Mouse (Mus musculus) hindbrain, postnatal 0 days (tissue): ENCODE measurements around the gene Dnajc30. TPM values are rescaled to one million over a fixed set of nuclear protein-coding genes. Genes with fewer than 3 reads are reported as not detected.

Source experiments
- ATAC-seq: fragments of 200-750 bp; cut with Nextera tagmentation; 2 replicates; pipeline ENCODE4 v1.8.0; 2017; ENCODE audit warnings: mild to moderate bottlenecking, moderate TSS enrichment, moderate library complexity
- DNase-seq: peaks from one replicate; pipeline ENCODE4 v3.0.0-alpha.2; 2015; ENCODE audit warnings: low spot score
- H3K27ac ChIP-seq: fragments of 300-500 bp; sonication (generic); 2 replicates; pipeline ENCODE4 v1.5.1; 2014; ENCODE audit warnings: mild to moderate bottlenecking
- H3K27me3 ChIP-seq: fragments of 300-500 bp; sonication (generic); 2 replicates; pipeline ENCODE4 v1.6.1; 2014; ENCODE audit warnings: low read length, mixed read lengths; ENCODE audit not compliant: insufficient read depth
- H3K36me3 ChIP-seq: fragments of 300-500 bp; sonication (generic); 2 replicates; pipeline ENCODE4 v1.6.1; 2014; ENCODE audit warnings: low read length, mixed read lengths; ENCODE audit not compliant: insufficient read depth
- H3K4me1 ChIP-seq: fragments of 300-500 bp; sonication (generic); 2 replicates; pipeline ENCODE4 v1.6.1; 2014; ENCODE audit warnings: antibody characterized with exemption, low read length, mixed read lengths; ENCODE audit not compliant: insufficient read depth
- H3K4me2 ChIP-seq: fragments of 300-500 bp; sonication (generic); 2 replicates; pipeline ENCODE4 v1.6.1; 2014; ENCODE audit warnings: low read depth, mild to moderate bottlenecking, low read length, moderate library complexity, mixed read lengths
- H3K4me3 ChIP-seq: fragments of 300-500 bp; sonication (generic); 2 replicates; pipeline ENCODE4 v1.5.1; 2014; ENCODE audit warnings: low read length
- H3K9ac ChIP-seq: fragments of 300-500 bp; sonication (generic); replicated peaks from 2 replicates; pipeline ENCODE4 v1.6.1; 2014; ENCODE audit warnings: mild to moderate bottlenecking, low read length, moderate library complexity, mixed read lengths
- H3K9me3 ChIP-seq: fragments of 300-500 bp; sonication (generic); 2 replicates; pipeline ENCODE4 v1.6.1; 2016; ENCODE audit warnings: low read length, mixed read lengths
- CTCF ChIP-seq: IDR thresholded peaks from 2 replicates; pipeline ENCODE4 v1.5.1; 2016; ENCODE audit warnings: antibody characterized with exemption, control low read depth, low read depth
- WGBS: fragments of 180-500 bp; shearing (Covaris S2); extraction: QIAGEN DNeasy Blood & Tissue Kit; methylation state at CpG from one replicate; pipeline ENCODE4 v1.1.7; 2014; 5-methylcytosine and 5-hydroxymethylcytosine counted together
- polyA plus RNA-seq: library from polyadenylated mRNA; unstranded; fragments of >200 nt; fragmentation: Nextera tagmentation; extraction: Ambion mirVana; gene quantifications from 2 replicates; pipeline ENCODE4 v1.2.1, GENCODE M21; 2015
- total RNA-seq: library from RNA; depleted of rRNA; stranded (reverse); fragments of >200 nt; gene quantifications from 2 replicates; pipeline ENCODE4 v1.2.3, GENCODE M21; 2014

Gene Dnajc30
- total and polyA plus RNA-seq, 2 experiments from 2014 or later: 14.7 to 43.4 TPM

DNA sequence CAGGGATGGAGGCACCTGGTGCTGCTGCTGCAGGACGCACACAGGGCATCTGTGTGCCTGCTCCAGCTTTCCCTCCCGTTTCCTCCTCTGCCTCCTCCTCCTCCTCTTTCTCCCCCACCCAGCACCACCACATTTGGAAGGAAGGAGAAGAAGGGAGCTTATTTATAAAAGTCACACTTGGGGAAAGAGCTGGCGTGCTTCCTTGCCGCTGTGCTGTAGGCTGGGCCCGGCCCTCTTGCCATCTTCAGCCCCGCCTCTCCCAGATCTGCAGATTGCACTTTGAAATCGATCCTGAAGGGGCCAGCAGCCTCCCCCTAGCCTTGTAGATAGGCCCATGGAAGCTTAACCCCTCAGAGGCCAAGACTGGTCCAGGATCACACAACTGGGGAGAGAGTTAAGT, 38.1 kb upstream of the Dnajc30 start:
- Histone ChIP-seq H3K9me3 (no peaks in the 10 kb centered on the region), H3K27me3 (no peaks in the 10 kb centered on the region), H3K4me3 (no peak overlapping the region), H3K4me1 (peaks cover 22% of the 10 kb centered on the region), H3K36me3 (no peaks in the 10 kb centered on the region), H3K27ac (no peak overlapping the region), H3K9ac (no peak overlapping the region), H3K4me2 (peak overlapping the region; percentile 27; the same call in 1 of the 2 replicates)
- no peak for TF ChIP-seq CTCF
- ATAC-seq (no peak), DNase-seq (no peak)
- 19% methylated on average over 7 of the region's 7 CpGs for WGBS

DNA sequence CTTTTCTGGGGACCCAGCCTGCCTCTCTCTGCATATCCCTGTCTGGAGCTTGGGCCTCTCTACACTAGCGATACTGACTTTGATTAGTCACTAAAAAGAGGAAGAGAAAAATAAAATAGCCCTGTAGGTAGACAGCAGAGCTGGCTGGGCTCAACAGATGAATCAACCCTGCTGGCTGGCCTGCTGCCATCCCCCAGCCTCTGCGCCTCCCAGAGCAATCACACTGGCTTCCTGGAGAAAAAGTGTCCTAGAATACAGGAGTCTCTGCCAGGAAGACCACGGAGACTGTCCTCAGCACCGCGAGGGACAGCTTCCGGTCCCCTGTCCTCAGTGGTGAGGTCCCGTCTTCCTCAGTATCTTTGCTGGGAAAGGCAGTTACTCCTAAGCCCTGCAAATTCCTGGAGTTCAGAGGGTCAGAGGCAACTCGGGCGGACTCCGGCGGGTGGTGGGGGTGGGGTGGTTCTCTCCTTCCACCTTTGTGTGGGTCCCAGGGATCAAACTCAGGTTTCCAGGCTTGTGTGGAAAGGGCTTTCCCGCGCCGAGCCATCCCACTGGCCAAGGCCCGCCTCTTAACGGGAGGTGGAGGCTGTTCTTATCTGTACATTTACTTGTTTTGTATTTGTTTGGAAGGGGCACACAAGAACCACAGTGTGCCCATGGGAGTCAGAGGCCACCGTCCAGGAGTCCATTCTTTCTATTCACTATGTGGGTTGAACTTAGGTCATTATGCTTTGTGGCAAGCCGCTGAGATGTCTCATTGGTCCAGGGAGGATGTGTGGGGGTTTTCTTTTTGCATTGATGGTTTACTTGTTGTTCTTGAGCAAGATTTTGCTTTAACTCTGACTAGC, 34.8 kb upstream of the Dnajc30 start:
- Histone ChIP-seq H3K4me1 (peaks cover 19% of the 10 kb centered on the region), H3K27me3 (no peaks in the 10 kb centered on the region), H3K9me3 (no peaks in the 10 kb centered on the region), H3K4me3 (no peak overlapping the region), H3K27ac (no peak overlapping the region), H3K9ac (no peak overlapping the region), H3K4me2 (0 out of 2 replicates have a peak overlapping the region, but pooled peaks have one; percentile 23), H3K36me3 (no peaks in the 10 kb centered on the region)
- WGBS: 47% methylated on average over 18 of the region's 18 CpGs
- DNase-seq: peak; percentile 35
- TF ChIP-seq CTCF: no peak
- ATAC-seq: no peak

DNA sequence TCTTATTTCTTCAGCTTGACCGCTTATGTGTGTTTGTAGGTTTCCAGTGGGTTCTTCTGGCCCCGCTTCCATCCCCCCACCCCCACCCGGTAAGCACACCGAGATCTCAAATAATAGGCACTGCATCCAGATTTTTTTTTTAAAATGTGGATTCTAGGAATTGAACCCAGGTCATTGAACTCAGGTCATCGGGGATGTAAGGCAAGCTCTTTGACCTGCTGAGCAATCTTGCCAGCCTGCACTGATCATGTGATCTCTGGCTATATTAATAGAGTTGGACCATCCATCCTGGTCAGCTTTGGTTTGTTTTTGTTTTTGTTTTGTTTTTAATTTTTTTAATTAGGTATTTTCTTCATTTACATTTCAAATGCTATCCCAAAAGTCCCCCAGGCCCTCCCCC, 31.4 kb upstream of the Dnajc30 start:
- H3K36me3 ChIP-seq: peaks cover 10% of the 10 kb centered on the region
- H3K9ac ChIP-seq: no peak overlapping the region
- no peak overlapping the region for H3K27ac ChIP-seq
- H3K27me3 ChIP-seq: no peaks in the 10 kb centered on the region
- H3K9me3 ChIP-seq: peaks cover 3% of the 10 kb centered on the region; the same call in 1 of the 2 replicates
- DNase-seq: no peak
- H3K4me3 ChIP-seq: no peak overlapping the region
- no peak overlapping the region for H3K4me2 ChIP-seq
- WGBS: 94% methylated on average over 5 of the region's 5 CpGs
- no peak for ATAC-seq
- 0 out of 2 replicates have a peak, but pooled peaks cover 8% of the 10 kb centered on the region for H3K4me1 ChIP-seq
- TF ChIP-seq CTCF: no peak

DNA sequence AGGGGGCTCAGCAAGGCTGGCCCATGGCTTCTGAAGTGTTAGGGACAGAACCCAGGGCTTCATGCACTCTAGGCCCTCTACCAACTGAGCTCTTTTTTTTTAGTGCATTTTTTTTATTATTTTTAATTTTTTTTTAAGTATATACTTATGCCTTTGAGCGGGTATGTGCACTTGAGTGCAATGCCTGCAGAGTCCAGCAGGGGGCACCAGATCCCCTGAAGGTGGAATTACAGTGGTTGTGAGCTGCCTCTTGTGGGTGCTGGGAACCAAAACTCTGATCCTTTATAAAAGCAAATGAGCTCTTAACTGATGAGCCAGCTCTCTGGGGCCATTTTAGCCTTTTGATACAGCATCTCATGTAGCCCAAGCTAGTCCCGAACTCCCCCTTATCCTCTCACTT, 29.4 kb upstream of the Dnajc30 start:
- ATAC-seq (no peak), DNase-seq (no peak)
- Histone ChIP-seq H3K27ac (no peak overlapping the region), H3K36me3 (peaks cover 11% of the 10 kb centered on the region), H3K4me3 (no peak overlapping the region), H3K4me2 (no peak overlapping the region), H3K9me3 (peaks cover 3% of the 10 kb centered on the region; the same call in 1 of the 2 replicates), H3K9ac (no peak overlapping the region), H3K4me1 (no peaks in the 10 kb centered on the region), H3K27me3 (no peaks in the 10 kb centered on the region)
- WGBS: 97% methylated on average over 2 of the region's 2 CpGs
- peak; percentile 43; the same call in 1 of the 2 replicates for TF ChIP-seq CTCF

DNA sequence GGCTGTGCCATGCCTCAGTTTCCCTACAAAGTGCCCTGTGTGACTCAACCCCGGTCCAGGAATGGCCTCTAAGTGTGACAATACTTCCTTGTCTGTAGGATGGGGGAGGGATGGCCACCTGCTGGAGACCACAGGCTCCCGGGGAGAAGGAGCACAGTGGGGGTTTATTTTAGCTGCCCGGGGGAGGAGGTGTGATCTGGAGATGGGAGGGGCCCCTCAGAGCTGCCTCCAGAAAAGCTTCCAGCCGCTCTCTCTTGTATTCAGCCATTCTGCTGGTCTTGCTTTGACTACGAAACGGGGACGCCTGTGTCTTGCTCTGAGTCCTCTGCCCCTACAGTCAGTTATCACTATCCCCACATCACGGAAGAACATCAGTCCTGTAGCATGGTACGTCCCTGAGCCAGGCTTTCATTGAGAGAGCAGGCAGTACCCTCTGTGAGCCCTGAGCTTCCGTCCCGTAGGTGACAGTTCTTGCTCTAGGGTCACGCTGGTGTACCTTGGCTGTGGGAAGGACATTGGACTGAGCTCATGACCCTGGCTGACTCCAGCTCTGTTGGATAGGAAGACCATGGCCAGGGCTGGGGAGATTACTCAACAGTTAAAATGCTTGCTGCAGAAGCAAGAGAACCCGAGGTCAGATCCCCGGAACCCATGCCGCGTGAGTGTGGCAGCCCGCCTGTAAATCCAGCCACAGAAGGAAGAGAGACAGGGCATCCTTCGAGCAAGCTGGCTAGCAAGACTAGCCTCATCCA, 28.2 kb upstream of the Dnajc30 start:
- Histone ChIP-seq H3K4me2 (no peak overlapping the region), H3K9me3 (peaks cover 3% of the 10 kb centered on the region; the same call in 1 of the 2 replicates), H3K36me3 (peaks cover 11% of the 10 kb centered on the region), H3K9ac (no peak overlapping the region), H3K4me3 (no peak overlapping the region), H3K27ac (no peak overlapping the region), H3K4me1 (no peaks in the 10 kb centered on the region), H3K27me3 (no peaks in the 10 kb centered on the region)
- no peak for TF ChIP-seq CTCF
- 59% methylated on average over 18 of the region's 18 CpGs for WGBS
- DNase-seq (no peak), ATAC-seq (no peak)

DNA sequence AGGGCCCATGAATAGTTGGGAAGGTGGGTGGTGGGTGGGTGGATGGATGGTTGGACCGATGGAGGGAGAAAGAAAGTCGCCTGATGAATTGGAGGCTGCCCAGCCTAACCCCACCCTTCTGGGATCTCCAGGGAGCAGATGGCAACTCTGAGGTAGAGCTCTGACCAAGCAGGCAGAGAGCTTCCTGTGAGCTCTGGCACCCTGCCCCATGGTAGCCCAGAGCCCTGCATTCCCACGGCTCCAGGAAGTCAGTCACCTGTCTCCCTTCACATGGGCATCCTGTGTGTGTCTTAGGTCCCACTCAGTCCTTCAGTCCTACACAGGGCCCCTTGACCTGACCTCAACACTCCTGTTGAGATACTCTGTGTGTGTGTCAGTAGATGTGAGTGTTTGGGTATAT, 26.1 kb upstream of the Dnajc30 start:
- ATAC-seq: no peak
- peaks cover 3% of the 10 kb centered on the region; the same call in 1 of the 2 replicates for H3K9me3 ChIP-seq
- DNase-seq: no peak
- H3K4me2 ChIP-seq: no peak overlapping the region
- no peak overlapping the region for H3K4me3 ChIP-seq
- peaks cover 11% of the 10 kb centered on the region for H3K36me3 ChIP-seq
- no peak overlapping the region for H3K27ac ChIP-seq
- TF ChIP-seq CTCF: no peak
- 95% methylated on average over 3 of the region's 3 CpGs for WGBS
- no peaks in the 10 kb centered on the region for H3K27me3 ChIP-seq
- no peak overlapping the region for H3K9ac ChIP-seq
- H3K4me1 ChIP-seq: no peaks in the 10 kb centered on the region
